Mouse (Mus musculus): ENCODE data around the gene Atxn7l1. TPM values are rescaled to one million over a fixed set of nuclear protein-coding genes. Genes with fewer than 3 reads are reported as not detected.

Gene Atxn7l1
- polyA plus RNA-seq, 1 experiment = 37.1 TPM

- no peaks in the 10 kb centered on the region for H3K4me1 ChIP-seq (ENCODE audit: control insufficient read depth, insufficient read depth, insufficient read length)
- peak; percentile 68; the same call in 1 of the 2 replicates for TF ChIP-seq CTCF (IDR thresholded peaks at IDR 0.05; ENCODE audit: extremely low read depth, insufficient read depth, insufficient read length, insufficient replicate concordance)
- TF ChIP-seq POLR2A (IDR thresholded peaks at IDR 0.05; ENCODE audit: low read depth, low read length) = no peak
- H3K27me3 ChIP-seq (ENCODE audit: control insufficient read depth, insufficient read depth, low read length) = no peaks in the 10 kb centered on the region
- H3K4me3 ChIP-seq (ENCODE audit: extremely low read depth, insufficient read depth, insufficient read length) = no peak overlapping the region
- H3K27ac ChIP-seq (ENCODE audit: insufficient read depth, low read length) = no peak overlapping the region
- 19% methylated on average over 5 of the region's 5 CpGs for WGBS
- no peaks in the 10 kb centered on the region for H3K36me3 ChIP-seq (ENCODE audit: control insufficient read depth, insufficient read depth, low read length)
- peak in 1 of 2 experiments; percentile 45 for DNase-seq (ENCODE audit: low read depth in 1 of 2, low spot score in 2 of 2)
These were observed 241.3 kb downstream of the Atxn7l1 start for GRCm38 (mm10) chr12:33388842-33389241.

GRCm38 (mm10) chr12:33390844-33391560 lies 243.5 kb downstream of the Atxn7l1 start:
- whole genome bisulfite sequencing = 24% methylated on average over 2 of the region's 2 CpGs
- TF ChIP-seq CTCF (IDR thresholded peaks at IDR 0.05; ENCODE audit: extremely low read depth, insufficient read depth, insufficient read length, insufficient replicate concordance) (no peak), POLR2A (IDR thresholded peaks at IDR 0.05; ENCODE audit: low read depth, low read length) (no peak)
- no peaks in the 10 kb centered on the region for H3K4me1 ChIP-seq (ENCODE audit: control insufficient read depth, insufficient read depth, insufficient read length)

GRCm38 (mm10) chr12:33394804-33395623 lies 247.5 kb downstream of the Atxn7l1 start, which contains the start of gene Efcab10:
Gene Efcab10, plus strand, starts transcription at chr12:33394854.
- Histone ChIP-seq H3K36me3 (ENCODE audit: control insufficient read depth, insufficient read depth, low read length) (no peaks in the 10 kb centered on the region), H3K4me1 (ENCODE audit: control insufficient read depth, insufficient read depth, insufficient read length) (no peaks in the 10 kb centered on the region), H3K27ac (ENCODE audit: insufficient read depth, low read length) (no peak within 1 kb of the TSS), H3K4me3 (ENCODE audit: extremely low read depth, insufficient read depth, insufficient read length) (no peak within 1 kb of the TSS), H3K27me3 (ENCODE audit: control insufficient read depth, insufficient read depth, low read length) (no peaks in the 10 kb centered on the region)
- DNase-seq (ENCODE audit: low read depth in 1 of 2, low spot score in 2 of 2) = no peak
- WGBS = 39% methylated on average over 24 of the region's 24 CpGs
- TF ChIP-seq CTCF (IDR thresholded peaks at IDR 0.05; ENCODE audit: extremely low read depth, insufficient read depth, insufficient read length, insufficient replicate concordance) = no peak
- TF ChIP-seq POLR2A (IDR thresholded peaks at IDR 0.05; ENCODE audit: low read depth, low read length) = no peak

More at GRCm38 (mm10) chr12:33390844-33391560, 243.5 kb downstream of the Atxn7l1 start:
- Histone ChIP-seq H3K4me3 (ENCODE audit: extremely low read depth, insufficient read depth, insufficient read length) (no peak overlapping the region), H3K27ac (ENCODE audit: insufficient read depth, low read length) (no peak overlapping the region), H3K36me3 (ENCODE audit: control insufficient read depth, insufficient read depth, low read length) (no peaks in the 10 kb centered on the region), H3K27me3 (ENCODE audit: control insufficient read depth, insufficient read depth, low read length) (no peaks in the 10 kb centered on the region)
- DNase-seq (ENCODE audit: low read depth in 1 of 2, low spot score in 2 of 2) = no peak

GRCm38 (mm10) chr12:33403265-33403693 lies 255.8 kb downstream of the Atxn7l1 start:
- WGBS = 16% methylated on average over 7 of the region's 7 CpGs
- TF ChIP-seq CTCF (IDR thresholded peaks at IDR 0.05; ENCODE audit: extremely low read depth, insufficient read depth, insufficient read length, insufficient replicate concordance) = no peak
- TF ChIP-seq POLR2A (IDR thresholded peaks at IDR 0.05; ENCODE audit: low read depth, low read length) = no peak
- DNase-seq (ENCODE audit: low read depth in 1 of 2, low spot score in 2 of 2) = no peak
- Histone ChIP-seq H3K4me1 (ENCODE audit: control insufficient read depth, insufficient read depth, insufficient read length) (no peaks in the 10 kb centered on the region), H3K36me3 (ENCODE audit: control insufficient read depth, insufficient read depth, low read length) (no peaks in the 10 kb centered on the region), H3K27ac (ENCODE audit: insufficient read depth, low read length) (no peak overlapping the region), H3K27me3 (ENCODE audit: control insufficient read depth, insufficient read depth, low read length) (no peaks in the 10 kb centered on the region), H3K4me3 (ENCODE audit: extremely low read depth, insufficient read depth, insufficient read length) (no peak overlapping the region)

- Histone ChIP-seq H3K36me3 (ENCODE audit: control insufficient read depth, insufficient read depth, low read length) (no peaks in the 10 kb centered on the region), H3K4me3 (ENCODE audit: extremely low read depth, insufficient read depth, insufficient read length) (no peak overlapping the region), H3K27me3 (ENCODE audit: control insufficient read depth, insufficient read depth, low read length) (no peaks in the 10 kb centered on the region), H3K4me1 (ENCODE audit: control insufficient read depth, insufficient read depth, insufficient read length) (no peaks in the 10 kb centered on the region), H3K27ac (ENCODE audit: insufficient read depth, low read length) (no peak overlapping the region)
- 90% methylated on average over 5 of the region's 5 CpGs for WGBS
- DNase-seq (ENCODE audit: low read depth in 1 of 2, low spot score in 2 of 2) = no peak
- TF ChIP-seq POLR2A (IDR thresholded peaks at IDR 0.05; ENCODE audit: low read depth, low read length) (no peak), CTCF (IDR thresholded peaks at IDR 0.05; ENCODE audit: extremely low read depth, insufficient read depth, insufficient read length, insufficient replicate concordance) (no peak)
These were observed 257.5 kb downstream of the Atxn7l1 start for GRCm38 (mm10) chr12:33404996-33405395.

- no peaks in the 10 kb centered on the region for H3K36me3 ChIP-seq (ENCODE audit: control insufficient read depth, insufficient read depth, low read length)
- no peaks in the 10 kb centered on the region for H3K4me1 ChIP-seq (ENCODE audit: control insufficient read depth, insufficient read depth, insufficient read length)
- DNase-seq (ENCODE audit: low read depth in 1 of 2, low spot score in 2 of 2) = no peak
- H3K4me3 ChIP-seq (ENCODE audit: extremely low read depth, insufficient read depth, insufficient read length) = no peak overlapping the region
- WGBS = 84% methylated on average over 6 of the region's 6 CpGs
- TF ChIP-seq CTCF (IDR thresholded peaks at IDR 0.05; ENCODE audit: extremely low read depth, insufficient read depth, insufficient read length, insufficient replicate concordance) = no peak
- TF ChIP-seq POLR2A (IDR thresholded peaks at IDR 0.05; ENCODE audit: low read depth, low read length) = no peak
- no peak overlapping the region for H3K27ac ChIP-seq (ENCODE audit: insufficient read depth, low read length)
- H3K27me3 ChIP-seq (ENCODE audit: control insufficient read depth, insufficient read depth, low read length) = no peaks in the 10 kb centered on the region
These were observed 258.0 kb downstream of the Atxn7l1 start for GRCm38 (mm10) chr12:33405398-33406026.

Data from spleen, adult 2 months (tissue).